ENCODE assay signal across 9 mouse cellular contexts in the genomic region with DNA sequence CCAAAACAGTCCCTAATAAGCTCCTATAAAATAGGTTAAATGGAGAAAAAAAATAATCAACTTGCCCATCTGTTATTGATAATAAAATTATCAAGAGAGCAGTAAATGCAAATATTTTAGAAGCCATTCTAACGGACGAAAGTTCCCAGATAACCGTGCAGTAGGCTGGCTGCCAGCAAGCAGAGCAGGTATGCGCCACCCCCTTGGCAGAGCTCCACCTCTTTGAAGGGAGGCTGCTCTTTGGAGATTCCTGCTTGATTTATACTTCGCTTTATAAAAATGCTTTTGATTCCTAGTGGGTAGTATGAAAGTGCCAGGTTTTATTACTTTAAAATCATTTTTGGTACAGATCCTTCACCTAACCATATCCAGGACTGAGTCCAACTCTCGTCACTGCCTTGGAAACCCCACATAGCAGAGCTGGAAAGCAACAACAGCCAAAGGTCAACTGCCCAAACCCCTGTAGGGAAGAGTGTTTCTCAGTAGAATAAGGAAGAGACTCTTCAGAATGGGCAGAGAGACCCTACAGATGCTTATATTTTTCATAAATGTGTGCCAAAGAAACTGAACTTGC.
DNase-seq lines count a peak whose midpoint lies in the region; ATAC-seq lines count a peak whose summit lies in the region.
"Had no signal": no experiment of that assay in that cellular context is flagged by ENCODE, and none has a peak within 500 bp of the region (broad histone marks: within the 10 kb centered on the region; RNA-seq: fewer than 3 reads in every experiment).

No protein-coding gene starts in this region.

- DNase-seq in heart, embryonic 10.5 days (ENCODE audit: low spot score) = no peak
- DNase-seq in Muller cell, postnatal 12 days (ENCODE audit: inconsistent ontology term) = peak; percentile 51
- peak; percentile 78 for DNase-seq in cerebellum, adult 11 months
- DNase-seq in kidney, adult 8-10 months = peak; percentile 73 to 81
- DNase-seq in spleen, postnatal 10 days (ENCODE audit: low spot score in 2 of 2) = no peak
- no peak for DNase-seq in B cell, adult 2 months
- no peak for DNase-seq in retina, postnatal 1 day

- H3K9ac ChIP-seq in heart, embryonic 12.5 days = no peak overlapping the region
- H3K9ac ChIP-seq: embryonic facial prominence, embryonic 12.5 days had no signal

- WGBS in heart, embryonic 12.5 days = 27% methylated on average over 6 of the region's 6 CpGs
- WGBS in heart, embryonic 10.5 days = 51% methylated on average over 6 of the region's 6 CpGs

- peaks cover 21% of the 10 kb centered on the region for H3K4me1 ChIP-seq in heart, embryonic 12.5 days (replicated peaks)
- peaks cover 7% of the 10 kb centered on the region for H3K4me1 ChIP-seq in heart, embryonic 10.5 days

- no peak overlapping the region for H3K4me3 ChIP-seq in heart, embryonic 12.5 days
- H3K4me3 ChIP-seq in heart, embryonic 10.5 days = no peak overlapping the region
- H3K4me3 ChIP-seq: embryonic facial prominence, embryonic 12.5 days had no signal

- no peaks in the 10 kb centered on the region for H3K27me3 ChIP-seq in heart, embryonic 12.5 days (replicated peaks)
- H3K27me3 ChIP-seq in heart, embryonic 10.5 days (ENCODE audit: insufficient read depth, poor library complexity, severe bottlenecking) = no peaks in the 10 kb centered on the region
- H3K27me3 ChIP-seq: embryonic facial prominence, embryonic 12.5 days had no signal

- H3K36me3 ChIP-seq in heart, embryonic 12.5 days = no peaks in the 10 kb centered on the region
- no peaks in the 10 kb centered on the region for H3K36me3 ChIP-seq in heart, embryonic 10.5 days
- H3K36me3 ChIP-seq: embryonic facial prominence, embryonic 12.5 days had no signal

- peak overlapping the region; percentile 21; the same call in 1 of the 2 replicates for H3K4me2 ChIP-seq in heart, embryonic 12.5 days
- H3K4me2 ChIP-seq: embryonic facial prominence, embryonic 12.5 days had no signal

- H3K27ac ChIP-seq in heart, embryonic 12.5 days (ENCODE audit: poor library complexity, severe bottlenecking) = no peak overlapping the region
- H3K27ac ChIP-seq in heart, embryonic 10.5 days = no peak overlapping the region
- H3K27ac ChIP-seq: embryonic facial prominence, embryonic 12.5 days had no signal

- no peak for ATAC-seq in heart, embryonic 12.5 days (ENCODE audit: insufficient number of reproducible peaks, low FRiP score)

- H3K9me3 ChIP-seq in heart, embryonic 12.5 days (replicated peaks) = no peaks in the 10 kb centered on the region
- H3K9me3 ChIP-seq in heart, embryonic 10.5 days = no peaks in the 10 kb centered on the region
- H3K9me3 ChIP-seq: embryonic facial prominence, embryonic 12.5 days had no signal

Comparison
In these comparisons a context has a peak if more than half of its experiments do, and no peak if none do; other contexts are left out.
1. DNase-seq: peak in Muller cell, postnatal 12 days (single experiment), cerebellum, adult 11 months (single experiment) and kidney, adult 8-10 months (2 of 2); none in heart, embryonic 10.5 days (single experiment), spleen, postnatal 10 days (0 of 2), B cell, adult 2 months (0 of 2) and retina, postnatal 1 day (single experiment).